Comparison of ENCODE assay signal across 16 mouse cellular contexts in the genomic region with DNA sequence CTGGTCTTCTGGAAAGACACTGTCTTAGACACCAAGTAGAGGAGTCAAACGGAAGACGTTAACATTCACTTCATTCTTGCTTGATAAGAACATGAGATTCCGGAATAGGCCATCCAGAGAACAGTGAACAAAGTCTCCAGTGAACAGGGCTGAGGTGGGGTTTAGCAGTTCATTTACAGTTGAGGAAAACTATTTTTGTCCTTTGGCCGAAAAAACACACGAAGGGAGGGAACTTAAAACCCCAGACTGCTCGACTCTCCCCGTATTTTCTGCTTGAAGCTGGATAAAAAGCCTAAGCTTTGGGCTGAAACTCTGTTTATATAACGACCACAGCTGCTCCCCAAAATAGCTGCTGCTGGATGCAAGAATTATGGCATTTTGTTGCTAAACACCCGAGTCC.
DNase-seq lines count a peak whose midpoint lies in the region; ATAC-seq and TF ChIP-seq lines count a peak whose summit lies in the region.
"Had no signal": no experiment of that assay in that cellular context is flagged by ENCODE, and none has a peak within 500 bp of the region (broad histone marks: within the 10 kb centered on the region; RNA-seq: fewer than 3 reads in every experiment).

No protein-coding gene starts in this region.

- TF ChIP-seq CTCF in thymus, adult 2 months (IDR thresholded peaks at IDR 0.05; ENCODE audit: borderline replicate concordance, control insufficient read depth, extremely low read depth, insufficient read depth, low read length, poor library complexity): no peak

- ATAC-seq in heart, embryonic 14.5 days (ENCODE audit: insufficient number of reproducible peaks, insufficient read depth, low FRiP score, low read depth): no peak
- ATAC-seq in lung, embryonic 16.5 days (ENCODE audit: low read depth): peak; percentile 73
- ATAC-seq in limb, embryonic 14.5 days (ENCODE audit: low FRiP score, low read depth): no peak
- ATAC-seq: CD4-positive, CD25-positive, alpha-beta regulatory T cell, adult 4 months had no signal

- H3K9ac ChIP-seq in heart, embryonic 14.5 days (ENCODE audit: low read length): no peak overlapping the region
- H3K9ac ChIP-seq in lung, embryonic 16.5 days (ENCODE audit: low read length): no peak overlapping the region
- no peak overlapping the region for H3K9ac ChIP-seq in limb, embryonic 14.5 days (ENCODE audit: low read depth, low read length, severe bottlenecking)
- H3K9ac ChIP-seq: liver, embryonic 13.5 days; midbrain, embryonic 12.5 days had no signal

- no peak overlapping the region for H3K4me2 ChIP-seq in heart, embryonic 14.5 days (ENCODE audit: low read length)
- H3K4me2 ChIP-seq in lung, embryonic 16.5 days (ENCODE audit: low read depth, low read length): no peak overlapping the region
- H3K4me2 ChIP-seq in limb, embryonic 14.5 days (replicated peaks; ENCODE audit: low read depth, low read length, severe bottlenecking): 0 out of 2 replicates have a peak overlapping the region, but pooled peaks have one; percentile 2
- H3K4me2 ChIP-seq: liver, embryonic 13.5 days; midbrain, embryonic 12.5 days had no signal

- no peak for DNase-seq in heart, adult 8-10 months (ENCODE audit: low spot score)
- no peak for DNase-seq in lung, adult 18-20 months
- DNase-seq in limb, embryonic 14.5 days (ENCODE audit: low spot score): peak; percentile 35
- DNase-seq in thymus, adult 2 months: no peak
- no peak for DNase-seq in layer of hippocampus, adult 8-10 months (ENCODE audit: low spot score in 2 of 2)
- DNase-seq: adrenal gland, adult 2 months; cerebellum, postnatal 36 days; gastrocnemius, postnatal 14 days; kidney, adult 18-20 months; layer of hippocampus, postnatal 36 days; liver, embryonic 13.5 days; right cerebral cortex, adult 18-20 months had no signal

- H3K4me3 ChIP-seq in heart, embryonic 14.5 days (ENCODE audit: control insufficient read depth in 1 of 2, insufficient read depth in 1 of 2, low read depth in 1 of 2, low read length in 2 of 2): no peak overlapping the region
- no peak overlapping the region for H3K4me3 ChIP-seq in lung, embryonic 16.5 days (ENCODE audit: low read length)
- H3K4me3 ChIP-seq in limb, embryonic 14.5 days (replicated peaks; ENCODE audit: low read length): no peak overlapping the region
- no peak overlapping the region for H3K4me3 ChIP-seq in thymus, adult 2 months (ENCODE audit: control insufficient read depth, insufficient read depth, low read length)
- H3K4me3 ChIP-seq: liver, embryonic 13.5 days; midbrain, embryonic 12.5 days had no signal

- TF ChIP-seq POLR2A in limb, embryonic 14.5 days (IDR thresholded peaks at IDR 0.05; ENCODE audit: borderline replicate concordance, extremely low read depth, insufficient read depth, insufficient read length): no peak
- no peak for TF ChIP-seq POLR2A in thymus, adult 2 months (IDR thresholded peaks at IDR 0.05; ENCODE audit: control insufficient read depth, extremely low read depth, insufficient read depth, low read length, poor library complexity)

- peak overlapping the region; percentile 27 to 85 for H3K27ac ChIP-seq in heart, embryonic 14.5 days (replicated peaks in 1 of 2; ENCODE audit: control insufficient read depth in 1 of 2, insufficient read depth in 1 of 2, low read depth in 2 of 2, low read length in 2 of 2)
- H3K27ac ChIP-seq in lung, embryonic 16.5 days (ENCODE audit: low read length): peak overlapping the region; percentile 94
- H3K27ac ChIP-seq in limb, embryonic 14.5 days (replicated peaks; ENCODE audit: low read depth, low read length): peak overlapping the region; percentile 79
- H3K27ac ChIP-seq in thymus, adult 2 months (ENCODE audit: control insufficient read depth, insufficient read depth, low read length): no peak overlapping the region
- H3K27ac ChIP-seq: liver, embryonic 13.5 days; midbrain, embryonic 12.5 days had no signal

- 37% methylated on average over 9 of the region's 9 CpGs for WGBS in heart, embryonic 14.5 days
- 40% methylated on average over 9 of the region's 9 CpGs for WGBS in lung, embryonic 16.5 days
- 48% methylated on average over 9 of the region's 9 CpGs for WGBS in limb, embryonic 14.5 days
- 94% methylated on average over 9 of the region's 9 CpGs for WGBS in thymus, adult 2 months

- H3K4me1 ChIP-seq in heart, embryonic 14.5 days (ENCODE audit: control insufficient read depth in 2 of 2, insufficient read depth in 2 of 2, low read length in 2 of 2): peaks cover 34 to 45% of the 10 kb centered on the region in 2 experiments
- peaks cover 28% of the 10 kb centered on the region for H3K4me1 ChIP-seq in lung, embryonic 16.5 days (replicated peaks; ENCODE audit: control insufficient read depth, insufficient read depth, low read length)
- H3K4me1 ChIP-seq in limb, embryonic 14.5 days (ENCODE audit: control insufficient read depth, insufficient read depth, low read length): peaks cover 56% of the 10 kb centered on the region
- peaks cover 6% of the 10 kb centered on the region for H3K4me1 ChIP-seq in thymus, adult 2 months (replicated peaks; ENCODE audit: control insufficient read depth, insufficient read depth, low read length)
- H3K4me1 ChIP-seq: liver, embryonic 13.5 days had no signal

- no peaks in the 10 kb centered on the region for H3K9me3 ChIP-seq in heart, embryonic 14.5 days (ENCODE audit: control insufficient read depth, low read length)
- no peaks in the 10 kb centered on the region for H3K9me3 ChIP-seq in lung, embryonic 16.5 days (ENCODE audit: control insufficient read depth, low read length)
- H3K9me3 ChIP-seq in limb, embryonic 14.5 days (ENCODE audit: control insufficient read depth, low read length): no peaks in the 10 kb centered on the region
- H3K9me3 ChIP-seq: liver, embryonic 13.5 days; midbrain, embryonic 12.5 days had no signal

- no peaks in the 10 kb centered on the region for H3K27me3 ChIP-seq in heart, embryonic 14.5 days (ENCODE audit: control insufficient read depth, insufficient read depth, low read length)
- H3K27me3 ChIP-seq in lung, embryonic 16.5 days (ENCODE audit: control insufficient read depth, insufficient read depth, low read depth, low read length): no peaks in the 10 kb centered on the region
- H3K27me3 ChIP-seq in limb, embryonic 14.5 days (ENCODE audit: control insufficient read depth, insufficient read depth, low read length): no peaks in the 10 kb centered on the region
- no peaks in the 10 kb centered on the region for H3K27me3 ChIP-seq in thymus, adult 2 months (ENCODE audit: control insufficient read depth, insufficient read depth, low read length)
- H3K27me3 ChIP-seq: liver, embryonic 13.5 days; midbrain, embryonic 12.5 days had no signal

- H3K36me3 ChIP-seq in heart, embryonic 14.5 days (ENCODE audit: control insufficient read depth, insufficient read depth, low read length): peaks cover 12% of the 10 kb centered on the region; the same call in 1 of the 2 replicates
- no peaks in the 10 kb centered on the region for H3K36me3 ChIP-seq in lung, embryonic 16.5 days (ENCODE audit: control insufficient read depth, insufficient read depth, low read length)
- H3K36me3 ChIP-seq in limb, embryonic 14.5 days (ENCODE audit: control insufficient read depth, insufficient read depth, low read length): peaks cover 3% of the 10 kb centered on the region; the same call in 1 of the 2 replicates
- no peaks in the 10 kb centered on the region for H3K36me3 ChIP-seq in thymus, adult 2 months (ENCODE audit: control insufficient read depth, insufficient read depth, low read length)
- H3K36me3 ChIP-seq: liver, embryonic 13.5 days had no signal
